Mouse (Mus musculus) urinary bladder, postnatal 14 days (tissue): ENCODE measurements at regions not wholly inside any gene's neighbourhood (a gene's known extent, or its start where the extent isn't known, plus 50 kb on each side); places are given as distances from the start of the nearest gene placed in this dataset.

Experiments
- DNase-seq: peaks from one replicate; pipeline ENCODE4 v3.0.0; 2021; ENCODE audit warnings: low spot score

DNA sequence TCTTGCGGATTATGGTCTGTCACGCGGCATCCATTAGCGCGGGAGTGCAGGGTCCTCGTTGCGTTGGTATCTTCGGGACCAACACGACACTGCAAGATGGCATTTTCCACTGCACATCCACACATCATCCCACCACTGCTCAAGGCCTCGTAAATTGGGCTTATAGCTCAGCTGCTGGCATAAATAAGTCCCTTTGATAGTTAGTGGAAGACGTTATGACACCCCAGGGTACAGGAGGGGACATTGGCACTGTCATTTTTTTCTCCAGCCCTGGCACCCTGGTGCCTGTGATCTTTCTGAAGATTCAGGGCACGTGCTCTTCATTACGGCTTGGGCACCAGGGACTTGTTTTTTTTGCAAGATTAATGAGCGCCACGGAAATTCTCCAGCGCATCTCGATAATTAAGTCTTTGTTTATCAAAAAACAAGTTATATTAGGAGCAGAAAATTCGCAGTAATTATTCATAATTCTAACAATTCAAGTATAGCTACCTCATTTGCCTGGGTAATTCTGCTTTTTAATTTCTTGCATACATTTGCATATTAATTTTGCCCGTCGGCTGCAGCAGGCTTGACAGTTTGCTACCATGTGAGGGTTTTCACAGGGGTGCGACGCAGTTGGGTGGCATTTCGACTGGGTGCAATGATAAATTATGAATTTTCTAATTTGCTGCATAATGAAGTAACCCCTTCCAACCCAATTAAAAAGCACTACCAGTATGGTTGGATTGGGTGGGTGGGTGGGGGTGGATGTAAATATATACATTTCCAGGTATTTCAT is 119.1 kb downstream of the Vrk1 start:
- DNase-seq = no peak

- DNase-seq = no peak
Observed at GRCm38 (mm10) chr12:106130071-106130676, 120.1 kb downstream of the Vrk1 start.

GRCm38 (mm10) chr12:106132715-106133114 is 122.7 kb downstream of the Vrk1 start:
- DNase-seq = no peak

DNA sequence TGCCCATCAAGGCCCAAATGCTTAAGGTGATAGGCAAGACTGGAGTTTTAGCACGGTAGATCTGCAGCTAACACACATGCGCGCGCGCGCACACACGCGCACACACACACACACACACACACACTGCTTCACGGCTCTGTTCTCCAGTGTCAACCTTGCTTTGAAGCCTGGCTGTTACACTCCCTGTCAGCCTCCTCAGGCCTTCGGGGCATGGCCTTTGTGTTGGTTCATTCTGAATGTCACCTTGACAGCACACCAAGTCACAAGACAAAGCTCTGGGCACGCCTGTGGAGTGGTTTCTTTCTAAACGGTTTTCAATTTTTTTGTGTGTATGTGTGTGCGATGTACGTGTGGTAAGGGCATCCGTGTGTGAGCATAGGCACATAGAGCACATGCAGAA is 128.4 kb downstream of the Vrk1 start:
- DNase-seq = no peak

GRCm38 (mm10) chr12:106139491-106139890 is 129.5 kb downstream of the Vrk1 start:
- DNase-seq = no peak

DNA sequence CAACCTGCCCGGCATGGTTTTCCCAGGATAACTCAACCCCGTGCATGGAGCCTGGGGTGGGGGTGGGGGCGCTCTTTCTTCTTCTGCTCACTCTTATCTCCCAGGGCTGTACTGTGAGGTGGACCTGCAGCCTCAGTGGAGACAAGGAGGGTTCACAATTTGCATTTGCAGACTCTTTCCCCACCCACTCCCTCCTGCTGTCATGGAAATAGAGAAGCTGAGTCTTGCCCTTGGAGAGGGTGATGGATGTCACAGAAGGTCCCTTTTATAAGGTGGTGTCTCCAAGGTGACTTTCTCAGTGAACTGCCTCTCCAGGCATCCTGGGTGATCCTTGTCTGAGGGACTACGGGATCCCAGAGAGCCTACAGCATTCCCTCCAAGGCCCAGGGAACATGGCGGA is 129.9 kb downstream of the Vrk1 start:
- DNase-seq = no peak

DNA sequence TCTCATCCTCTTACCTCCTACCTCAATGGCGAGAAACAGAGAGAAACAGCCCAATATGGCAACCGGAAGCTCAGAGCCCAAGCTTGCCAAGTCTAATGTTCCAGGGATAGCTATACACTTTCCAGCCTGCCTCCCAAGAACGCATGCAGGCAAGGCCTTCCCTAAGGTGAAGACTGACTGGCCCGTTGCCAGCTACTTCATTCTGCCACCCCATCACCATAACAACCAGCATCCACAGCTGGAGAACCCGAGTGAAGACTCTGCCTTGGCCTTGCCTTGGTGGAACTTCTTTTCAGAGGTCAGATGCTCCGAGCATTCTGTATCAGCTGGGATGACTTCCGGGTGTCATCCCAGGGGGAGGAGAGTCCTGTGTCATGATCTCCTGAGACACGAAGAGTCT is 130.6 kb downstream of the Vrk1 start:
- DNase-seq = no peak

DNA sequence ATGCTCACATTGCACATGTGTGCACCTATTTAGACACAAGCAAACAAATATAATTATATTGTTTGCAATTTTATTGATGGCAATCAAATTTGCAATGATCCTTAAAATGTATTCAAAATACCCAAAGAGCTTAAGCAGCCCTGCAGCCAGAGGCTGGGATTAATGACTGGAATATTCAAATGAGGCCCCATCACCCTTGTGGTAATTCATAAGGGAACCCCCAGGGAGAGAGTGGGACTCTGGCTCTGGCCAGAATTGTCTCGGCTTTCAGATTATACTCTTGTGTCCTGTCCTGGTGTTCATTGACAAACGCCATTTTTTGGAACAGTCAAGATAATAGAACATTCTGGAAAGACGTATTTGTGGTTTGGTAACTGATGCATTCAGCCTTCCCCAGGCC is 133.5 kb downstream of the Vrk1 start:
- no peak for DNase-seq

DNA sequence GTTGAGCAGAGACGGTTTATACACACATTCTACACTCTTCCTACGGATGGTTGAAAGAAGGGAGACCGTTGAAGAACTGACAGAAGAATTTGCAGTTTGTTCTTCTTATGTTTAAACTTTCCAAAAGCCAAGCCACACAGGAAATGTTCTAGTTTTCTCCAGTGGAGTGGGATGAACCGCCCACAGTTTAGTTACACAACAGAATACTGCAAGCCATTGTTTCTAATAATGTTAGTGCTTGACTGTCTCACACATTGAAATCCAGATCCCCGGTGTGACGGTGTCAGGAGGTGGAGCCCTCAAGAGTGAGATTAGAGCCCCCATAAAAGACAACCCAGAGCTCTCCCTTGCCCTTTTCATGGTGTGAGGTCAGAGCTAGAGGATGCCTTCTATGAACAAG is 146.8 kb downstream of the Vrk1 start:
- no peak for DNase-seq

- DNase-seq = no peak
Observed at GRCm38 (mm10) chr12:106157827-106158226, 147.8 kb downstream of the Vrk1 start.

- no peak for DNase-seq
Observed at GRCm38 (mm10) chr12:106158620-106159019, 148.6 kb downstream of the Vrk1 start.

GRCm38 (mm10) chr12:106171301-106171700 is 161.3 kb downstream of the Vrk1 start:
- no peak for DNase-seq

- DNase-seq = no peak
Observed at GRCm38 (mm10) chr12:106173211-106173610, 163.2 kb downstream of the Vrk1 start.

DNA sequence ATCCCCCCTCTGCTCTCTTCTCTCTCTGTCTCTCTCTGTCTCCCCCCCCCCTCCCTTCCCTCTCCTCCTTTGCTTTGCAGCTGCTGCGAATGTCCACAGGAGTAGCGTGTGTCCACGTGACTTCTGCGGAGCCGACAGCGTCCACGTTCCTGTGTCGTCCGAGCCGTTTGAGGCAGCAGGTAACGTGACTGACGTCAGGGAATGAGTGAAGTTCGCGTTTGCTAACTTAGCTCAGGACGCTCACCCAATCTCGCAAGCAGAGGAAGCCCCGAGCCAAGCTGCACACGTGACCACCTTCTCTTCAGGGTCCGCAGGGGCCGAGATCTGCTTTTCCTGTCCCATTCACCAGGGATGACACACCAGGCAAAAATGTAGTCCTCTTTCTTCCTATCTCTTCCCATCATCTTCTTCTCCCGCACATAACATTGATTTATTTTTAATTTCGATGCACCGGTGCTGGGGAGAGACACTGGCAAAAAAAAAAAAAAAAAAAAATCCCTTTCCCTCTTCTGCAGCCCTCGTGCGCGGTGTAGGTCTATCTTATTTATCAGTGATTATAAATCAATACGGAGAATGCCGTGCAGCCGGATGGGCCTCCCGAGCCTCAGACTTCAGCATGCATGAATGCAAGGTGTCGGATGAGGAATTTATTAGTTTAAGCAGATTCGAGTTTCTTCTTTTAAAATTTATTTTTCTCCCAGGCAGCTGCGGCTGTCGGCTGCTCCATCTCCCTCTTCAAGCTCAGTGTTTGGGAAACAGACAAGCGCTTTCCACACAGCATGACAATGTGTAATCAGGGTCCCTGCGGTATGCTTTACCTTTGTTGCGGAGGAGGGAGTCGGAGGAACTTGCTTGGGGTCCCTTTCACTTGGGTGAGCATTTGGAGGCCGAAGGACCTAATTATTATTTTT is 164.3 kb downstream of the Vrk1 start:
- DNase-seq = no peak

DNA sequence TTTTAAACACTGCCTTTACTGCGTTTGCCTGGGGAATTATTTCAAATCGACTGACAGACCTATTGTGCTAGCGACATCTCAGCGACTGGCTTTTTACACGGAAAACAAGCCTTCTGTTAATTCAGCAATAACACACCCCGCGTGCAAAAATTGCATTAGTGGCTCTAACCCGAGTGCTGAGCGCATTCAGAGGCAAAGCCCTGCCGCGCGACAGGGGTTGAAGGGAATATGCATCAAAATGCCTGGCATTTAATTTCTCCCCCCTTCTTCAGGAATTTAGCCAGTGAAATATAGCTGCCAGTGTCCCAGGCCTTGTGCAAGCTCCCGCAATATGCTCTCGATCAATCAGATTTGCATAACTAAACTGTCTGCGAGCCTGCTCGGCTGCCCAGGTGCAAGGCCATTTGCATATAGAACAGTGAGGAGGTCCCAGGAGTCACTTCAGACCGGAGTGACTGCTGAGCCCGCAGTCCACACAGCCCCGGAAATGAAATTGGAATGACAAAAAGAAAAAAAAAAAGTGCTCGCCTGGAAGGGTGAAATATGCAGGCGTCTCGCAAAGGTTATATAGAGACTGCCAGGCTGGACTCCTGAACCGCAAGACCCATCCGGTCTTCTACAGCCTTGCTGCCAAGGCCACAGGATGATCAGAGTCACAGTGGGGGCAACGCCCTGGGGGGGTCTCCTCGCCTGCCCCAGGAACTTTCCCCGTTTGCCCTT is 165.1 kb downstream of the Vrk1 start:
- DNase-seq = no peak

GRCm38 (mm10) chr12:106177302-106177701 is 167.3 kb downstream of the Vrk1 start:
- no peak for DNase-seq

DNA sequence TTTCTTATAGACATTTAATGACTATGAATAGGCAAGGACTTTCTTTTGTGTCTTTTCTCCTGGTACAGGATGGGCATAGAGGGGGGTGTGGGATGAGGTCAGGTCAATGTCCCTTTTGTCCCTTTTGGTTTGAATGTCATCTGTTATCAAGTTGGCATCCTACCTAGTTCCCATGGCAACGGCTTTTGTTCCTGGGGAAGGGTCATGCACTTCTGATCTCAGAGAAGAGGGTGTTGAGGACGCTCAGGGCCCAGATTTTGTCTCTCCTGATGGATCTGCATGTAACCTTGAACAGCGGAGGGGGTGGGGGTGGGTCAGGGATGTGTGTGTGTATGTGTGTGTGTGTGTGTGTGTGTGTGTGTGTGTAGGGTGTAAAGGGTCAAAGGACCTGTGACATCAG is 167.8 kb downstream of the Vrk1 start:
- DNase-seq = no peak

- no peak for DNase-seq
Observed at GRCm38 (mm10) chr12:106178688-106179205, 168.7 kb downstream of the Vrk1 start.

DNA sequence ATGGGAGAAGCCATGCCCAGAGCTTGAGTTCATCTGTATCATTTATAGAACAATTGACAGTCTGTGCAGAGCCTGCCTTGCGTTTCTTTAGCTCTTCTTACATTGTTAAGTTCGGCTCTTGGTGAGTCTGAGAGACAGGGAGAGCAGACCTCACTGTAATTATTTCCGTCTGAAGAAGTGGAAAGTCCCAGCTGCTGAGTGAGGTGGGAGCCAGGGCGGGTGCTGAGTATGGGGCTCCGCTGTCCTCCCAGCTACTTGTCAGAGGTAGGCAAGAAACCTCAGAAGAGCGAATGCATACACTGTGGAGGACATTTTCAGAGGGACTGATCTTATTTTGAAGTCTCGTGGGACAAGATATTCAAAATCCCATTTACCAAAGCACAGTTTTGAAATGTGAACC is 172.9 kb downstream of the Vrk1 start:
- no peak for DNase-seq

- DNase-seq = no peak
Observed at GRCm38 (mm10) chr12:106183973-106184372, 173.9 kb downstream of the Vrk1 start.

DNA sequence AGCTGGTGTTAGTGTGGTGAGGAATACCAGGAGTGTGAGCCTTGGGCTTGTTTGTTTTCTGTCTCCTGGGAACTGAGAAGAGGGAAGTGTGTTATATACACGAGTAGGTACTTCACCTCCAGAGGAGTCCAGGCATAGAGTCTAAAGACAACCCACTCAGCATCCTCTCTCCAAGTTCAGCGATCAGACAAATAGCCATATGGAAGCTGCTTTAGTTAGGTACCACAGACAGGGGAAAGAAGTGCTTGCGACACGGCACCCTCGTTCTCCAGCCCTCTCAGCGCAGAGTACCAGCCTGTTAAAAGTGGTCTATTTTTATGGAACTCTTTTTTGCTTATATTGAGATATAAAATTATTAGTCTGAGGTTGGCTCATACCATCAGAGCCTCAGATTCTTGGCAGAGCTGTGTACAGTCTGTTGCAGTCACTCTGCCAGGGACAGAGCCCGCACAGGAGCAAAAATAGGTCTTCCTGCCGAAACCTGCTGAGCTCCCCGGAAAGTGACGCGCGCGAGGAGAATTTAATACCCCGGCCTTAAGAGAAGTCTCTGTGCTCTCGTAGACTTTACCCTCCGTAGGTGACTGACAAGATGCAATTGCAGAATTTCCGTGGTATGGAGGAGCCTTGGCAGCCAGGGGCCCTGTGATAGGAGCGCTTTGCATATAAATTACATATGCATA is 175.5 kb downstream of the Vrk1 start:
- DNase-seq = no peak
